Mouse (Mus musculus) naive thymus-derived CD4-positive, alpha-beta T cell, adult 2 months (primary cell): ENCODE data around the gene Sorbs2.
A peak's percentile ranks its signal among the peaks of the same experiment; 100 is the strongest.

Experiments used
- DNase-seq: peaks from one replicate; pipeline ENCODE4 v3.0.0-alpha.2; 2011; ENCODE audit warnings: low read depth

Sorbs2 gene

GRCm38 (mm10) chr8:45755482-45755881 is 247.9 kb downstream of the Sorbs2 start:
- DNase-seq: no peak

GRCm38 (mm10) chr8:45755972-45756371 is 248.4 kb downstream of the Sorbs2 start:
- no peak for DNase-seq

- DNase-seq: no peak
These were observed 253.0 kb downstream of the Sorbs2 start for GRCm38 (mm10) chr8:45760622-45761021.

GRCm38 (mm10) chr8:45761053-45761452 is 253.5 kb downstream of the Sorbs2 start:
- no peak for DNase-seq

GRCm38 (mm10) chr8:45762982-45763689 is 255.5 kb downstream of the Sorbs2 start:
- DNase-seq: no peak

- DNase-seq: no peak
These were observed 256.2 kb downstream of the Sorbs2 start for GRCm38 (mm10) chr8:45763690-45764342.

GRCm38 (mm10) chr8:45766138-45766537 is 258.6 kb downstream of the Sorbs2 start:
- no peak for DNase-seq

GRCm38 (mm10) chr8:45774841-45775240 is 267.3 kb downstream of the Sorbs2 start:
- DNase-seq: no peak

- no peak for DNase-seq
These were observed 267.9 kb downstream of the Sorbs2 start for GRCm38 (mm10) chr8:45775481-45775880.

GRCm38 (mm10) chr8:45776366-45776765 is 268.8 kb downstream of the Sorbs2 start:
- DNase-seq: no peak

GRCm38 (mm10) chr8:45776977-45777376 is 269.4 kb downstream of the Sorbs2 start:
- DNase-seq: no peak

GRCm38 (mm10) chr8:45780585-45780984 is 273.0 kb downstream of the Sorbs2 start:
- DNase-seq: no peak

- DNase-seq: no peak
These were observed 281.0 kb downstream of the Sorbs2 start for GRCm38 (mm10) chr8:45788610-45789009.

GRCm38 (mm10) chr8:45794847-45795246 is 287.3 kb downstream of the Sorbs2 start:
- no peak for DNase-seq

- DNase-seq: no peak
These were observed 288.7 kb downstream of the Sorbs2 start for GRCm38 (mm10) chr8:45796331-45796740.

GRCm38 (mm10) chr8:45799517-45799916 is 291.9 kb downstream of the Sorbs2 start:
- no peak for DNase-seq

- DNase-seq: no peak
These were observed 301.0 kb downstream of the Sorbs2 start for GRCm38 (mm10) chr8:45808597-45808996.

- peak; percentile 44 for DNase-seq
These were observed 309.3 kb downstream of the Sorbs2 start for GRCm38 (mm10) chr8:45816765-45817426.

- DNase-seq: no peak
These were observed 314.1 kb downstream of the Sorbs2 start for GRCm38 (mm10) chr8:45821650-45822049.

GRCm38 (mm10) chr8:45829985-45830548 is 322.5 kb downstream of the Sorbs2 start:
- DNase-seq: no peak

GRCm38 (mm10) chr8:45833896-45834295 is 326.3 kb downstream of the Sorbs2 start:
- no peak for DNase-seq

- DNase-seq: no peak
These were observed 335.7 kb downstream of the Sorbs2 start for GRCm38 (mm10) chr8:45843306-45843705.
